Mouse (Mus musculus): ENCODE data around the gene Hoxa4. TPM values are rescaled to one million over a fixed set of nuclear protein-coding genes. Genes with fewer than 3 reads are reported as not detected.

Hoxa4 gene
- polyA plus RNA-seq, 2 experiments = 1.0 to 2.2 TPM

DNA sequence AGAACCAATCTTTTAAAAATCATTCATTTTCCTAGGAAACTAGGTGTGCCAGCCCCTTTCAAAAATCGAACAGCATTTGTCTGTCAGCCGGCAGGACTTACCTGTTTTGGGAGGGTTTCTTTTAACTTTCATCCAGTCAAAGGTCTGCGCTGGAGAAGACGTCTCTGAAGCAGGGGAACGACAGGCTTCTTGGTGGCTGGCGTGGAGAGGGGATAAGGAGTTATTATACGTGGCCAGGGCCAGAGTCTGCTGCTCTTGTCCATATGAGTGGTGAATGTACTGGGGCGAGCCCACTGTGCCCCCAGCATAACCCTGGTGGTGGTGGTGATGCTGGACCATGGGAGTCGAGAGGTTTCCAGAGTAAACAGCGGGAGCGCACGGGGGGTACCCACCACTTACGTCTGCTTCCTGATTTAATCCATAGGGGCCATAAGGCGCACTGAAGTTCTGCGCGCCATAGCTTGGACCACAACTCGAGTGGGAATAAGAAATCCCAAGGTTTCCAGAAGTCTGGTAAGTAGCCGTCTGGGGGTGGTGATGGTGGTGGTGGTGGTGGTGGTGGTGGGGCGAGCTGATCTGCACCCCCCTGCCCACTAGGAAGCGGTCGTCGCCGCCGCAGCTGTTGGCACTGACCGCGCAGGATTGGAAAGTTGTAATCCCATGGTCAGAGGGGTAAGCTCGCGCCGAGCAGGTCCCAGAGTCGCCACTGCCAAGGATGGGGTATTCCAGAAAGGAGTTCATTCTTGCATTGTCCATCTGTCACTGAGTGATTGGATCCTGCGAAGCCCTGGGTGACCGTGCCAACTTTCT is 33.9 kb downstream of the Hoxa4 start:
- H3K27me3 ChIP-seq (ENCODE audit: control insufficient read depth, insufficient read depth, low read length) = peaks cover 90% of the 10 kb centered on the region
- under 1% methylated on average over 32 of the region's 32 CpGs for WGBS
- no peak for DNase-seq (ENCODE audit: low spot score)

DNA sequence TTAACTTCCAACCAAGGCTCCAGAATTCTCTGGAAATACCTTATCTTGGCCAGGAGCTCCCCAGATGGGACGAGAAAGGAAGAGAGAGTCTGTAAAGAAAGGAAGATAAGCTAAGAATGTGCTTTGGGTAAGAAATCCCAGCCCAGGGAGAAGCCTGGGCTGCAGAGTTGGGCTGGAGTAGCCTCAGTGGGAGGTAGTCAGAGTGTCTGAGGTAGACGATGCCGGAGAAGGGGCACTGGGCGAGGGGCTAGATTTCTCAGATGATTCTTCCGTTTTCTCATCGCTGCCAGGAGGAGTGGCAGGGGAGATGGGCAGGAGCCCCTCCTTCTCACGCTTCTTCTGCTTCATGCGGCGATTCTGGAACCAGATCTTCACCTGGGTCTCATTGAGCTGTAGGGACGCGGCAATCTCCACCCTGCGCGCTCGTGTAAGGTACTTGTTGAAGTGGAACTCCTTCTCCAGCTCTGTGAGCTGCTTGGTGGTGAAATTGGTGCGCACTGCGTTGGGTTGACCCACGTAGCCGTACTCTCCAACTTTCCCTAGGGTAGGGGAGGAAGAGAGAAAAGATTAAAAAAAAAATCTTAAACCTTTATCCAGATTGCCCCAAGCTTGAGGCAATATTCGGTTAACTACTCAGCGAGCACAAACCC is 34.9 kb downstream of the Hoxa4 start:
- Histone ChIP-seq H3K27me3 (ENCODE audit: control insufficient read depth, insufficient read depth, low read length) (peaks cover 90% of the 10 kb centered on the region), H3K36me3 (ENCODE audit: control insufficient read depth, insufficient read depth, low read length) (no peaks in the 10 kb centered on the region), H3K4me2 (replicated peaks; ENCODE audit: low read depth, low read length, severe bottlenecking) (no peak overlapping the region), H3K9ac (ENCODE audit: low read depth, low read length, severe bottlenecking) (no peak overlapping the region), H3K4me3 (replicated peaks; ENCODE audit: low read length) (0 out of 2 replicates have a peak overlapping the region, but pooled peaks have one; percentile 13), H3K27ac (replicated peaks; ENCODE audit: low read depth, low read length) (no peak overlapping the region), H3K4me1 (ENCODE audit: control insufficient read depth, insufficient read depth, low read length) (peaks cover 23% of the 10 kb centered on the region), H3K9me3 (ENCODE audit: control insufficient read depth, low read length) (no peaks in the 10 kb centered on the region)
- no peak for TF ChIP-seq POLR2A (IDR thresholded peaks at IDR 0.05; ENCODE audit: borderline replicate concordance, extremely low read depth, insufficient read depth, insufficient read length)
- 5% methylated on average over 20 of the region's 20 CpGs for WGBS
- ATAC-seq (ENCODE audit: low FRiP score, low read depth) (no peak), DNase-seq (ENCODE audit: low spot score) (no peak)

More for the DNA sequence above, 33.9 kb downstream of the Hoxa4 start:
- Histone ChIP-seq H3K4me2 (replicated peaks; ENCODE audit: low read depth, low read length, severe bottlenecking) (peak overlapping the region; percentile 99), H3K9me3 (ENCODE audit: control insufficient read depth, low read length) (no peaks in the 10 kb centered on the region), H3K4me1 (ENCODE audit: control insufficient read depth, insufficient read depth, low read length) (peaks cover 23% of the 10 kb centered on the region), H3K4me3 (replicated peaks; ENCODE audit: low read length) (peak overlapping the region; percentile 76), H3K9ac (ENCODE audit: low read depth, low read length, severe bottlenecking) (no peak overlapping the region), H3K27ac (replicated peaks; ENCODE audit: low read depth, low read length) (no peak overlapping the region), H3K36me3 (ENCODE audit: control insufficient read depth, insufficient read depth, low read length) (no peaks in the 10 kb centered on the region)
- no peak; the same call in 1 of the 2 replicates for ATAC-seq (ENCODE audit: low FRiP score, low read depth)
- no peak for TF ChIP-seq POLR2A (IDR thresholded peaks at IDR 0.05; ENCODE audit: borderline replicate concordance, extremely low read depth, insufficient read depth, insufficient read length)

DNA sequence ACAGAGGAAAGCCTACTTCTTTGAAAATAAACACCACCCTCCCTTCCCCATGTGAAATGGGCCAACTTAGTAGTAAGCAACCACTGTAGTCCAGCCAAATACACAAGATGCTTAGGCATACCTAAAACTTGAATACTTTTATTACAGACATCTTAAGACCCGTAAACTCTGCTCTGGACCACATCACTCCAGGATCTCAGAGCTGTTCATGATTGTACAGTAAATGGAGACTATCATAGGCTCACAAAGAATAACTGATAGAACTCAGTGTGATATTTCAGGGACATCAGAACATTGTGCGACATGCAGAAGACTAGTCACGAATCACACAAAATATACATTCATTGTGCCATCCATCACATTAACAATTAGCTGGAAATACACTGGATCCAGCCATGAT is 36.1 kb downstream of the Hoxa4 start:
- 63% methylated on average over 3 of the region's 3 CpGs for WGBS
- H3K4me1 ChIP-seq (ENCODE audit: control insufficient read depth, insufficient read depth, low read length) = peaks cover 15% of the 10 kb centered on the region

GRCm38 (mm10) chr6:52154044-52154443 is 37.5 kb downstream of the Hoxa4 start:
- no peak overlapping the region for H3K9ac ChIP-seq (ENCODE audit: low read depth, low read length, severe bottlenecking)
- H3K4me1 ChIP-seq (ENCODE audit: control insufficient read depth, insufficient read depth, low read length) = peaks cover 6% of the 10 kb centered on the region
- WGBS = 26% methylated on average over 5 of the region's 5 CpGs
- no peak overlapping the region for H3K4me3 ChIP-seq (replicated peaks; ENCODE audit: low read length)
- DNase-seq (ENCODE audit: low spot score) = no peak
- peaks cover 91% of the 10 kb centered on the region for H3K27me3 ChIP-seq (ENCODE audit: control insufficient read depth, insufficient read depth, low read length)
- no peak for TF ChIP-seq POLR2A (IDR thresholded peaks at IDR 0.05; ENCODE audit: borderline replicate concordance, extremely low read depth, insufficient read depth, insufficient read length)
- no peak overlapping the region for H3K27ac ChIP-seq (replicated peaks; ENCODE audit: low read depth, low read length)
- ATAC-seq (ENCODE audit: low FRiP score, low read depth) = no peak
- H3K9me3 ChIP-seq (ENCODE audit: control insufficient read depth, low read length) = no peaks in the 10 kb centered on the region
- H3K4me2 ChIP-seq (replicated peaks; ENCODE audit: low read depth, low read length, severe bottlenecking) = no peak overlapping the region
- H3K36me3 ChIP-seq (ENCODE audit: control insufficient read depth, insufficient read depth, low read length) = no peaks in the 10 kb centered on the region

More for the DNA sequence above, 36.1 kb downstream of the Hoxa4 start:
- DNase-seq (ENCODE audit: low spot score) (no peak), ATAC-seq (ENCODE audit: low FRiP score, low read depth) (no peak)
- Histone ChIP-seq H3K36me3 (ENCODE audit: control insufficient read depth, insufficient read depth, low read length) (no peaks in the 10 kb centered on the region), H3K4me3 (replicated peaks; ENCODE audit: low read length) (no peak overlapping the region), H3K4me2 (replicated peaks; ENCODE audit: low read depth, low read length, severe bottlenecking) (no peak overlapping the region), H3K27me3 (ENCODE audit: control insufficient read depth, insufficient read depth, low read length) (peaks cover 91% of the 10 kb centered on the region), H3K9ac (ENCODE audit: low read depth, low read length, severe bottlenecking) (no peak overlapping the region), H3K9me3 (ENCODE audit: control insufficient read depth, low read length) (no peaks in the 10 kb centered on the region), H3K27ac (replicated peaks; ENCODE audit: low read depth, low read length) (no peak overlapping the region)
- TF ChIP-seq POLR2A (IDR thresholded peaks at IDR 0.05; ENCODE audit: borderline replicate concordance, extremely low read depth, insufficient read depth, insufficient read length) = no peak

DNA sequence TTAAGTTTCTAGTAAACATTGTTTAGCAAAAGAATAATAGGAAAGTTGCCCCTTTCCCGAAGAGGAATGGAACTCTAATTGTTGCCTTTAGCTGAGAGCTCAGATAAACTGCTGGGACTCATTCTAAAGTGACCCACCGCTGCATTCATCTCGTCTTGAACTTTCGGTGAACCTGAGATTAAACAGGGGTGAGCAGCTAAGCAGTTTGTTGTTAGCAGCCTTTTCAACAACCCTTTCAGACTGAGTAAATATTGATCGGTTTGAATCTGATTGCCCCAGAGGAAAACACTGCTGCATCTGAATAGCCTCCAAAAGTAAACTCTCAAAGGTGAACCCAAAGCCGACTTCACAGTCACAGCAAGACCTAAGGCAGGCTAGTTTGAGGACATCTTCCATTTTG is 38.3 kb downstream of the Hoxa4 start:
- DNase-seq (ENCODE audit: low spot score) (no peak), ATAC-seq (ENCODE audit: low FRiP score, low read depth) (no peak)
- Histone ChIP-seq H3K9ac (ENCODE audit: low read depth, low read length, severe bottlenecking) (no peak overlapping the region), H3K9me3 (ENCODE audit: control insufficient read depth, low read length) (no peaks in the 10 kb centered on the region), H3K27ac (replicated peaks; ENCODE audit: low read depth, low read length) (no peak overlapping the region), H3K4me2 (replicated peaks; ENCODE audit: low read depth, low read length, severe bottlenecking) (no peak overlapping the region), H3K4me1 (ENCODE audit: control insufficient read depth, insufficient read depth, low read length) (0 out of 2 replicates have a peak, but pooled peaks cover 3% of the 10 kb centered on the region), H3K4me3 (replicated peaks; ENCODE audit: low read length) (no peak overlapping the region), H3K27me3 (ENCODE audit: control insufficient read depth, insufficient read depth, low read length) (peaks cover 86% of the 10 kb centered on the region), H3K36me3 (ENCODE audit: control insufficient read depth, insufficient read depth, low read length) (no peaks in the 10 kb centered on the region)
- no peak for TF ChIP-seq POLR2A (IDR thresholded peaks at IDR 0.05; ENCODE audit: borderline replicate concordance, extremely low read depth, insufficient read depth, insufficient read length)
- 11% methylated on average over 6 of the region's 6 CpGs for WGBS
